In the genomic region with DNA sequence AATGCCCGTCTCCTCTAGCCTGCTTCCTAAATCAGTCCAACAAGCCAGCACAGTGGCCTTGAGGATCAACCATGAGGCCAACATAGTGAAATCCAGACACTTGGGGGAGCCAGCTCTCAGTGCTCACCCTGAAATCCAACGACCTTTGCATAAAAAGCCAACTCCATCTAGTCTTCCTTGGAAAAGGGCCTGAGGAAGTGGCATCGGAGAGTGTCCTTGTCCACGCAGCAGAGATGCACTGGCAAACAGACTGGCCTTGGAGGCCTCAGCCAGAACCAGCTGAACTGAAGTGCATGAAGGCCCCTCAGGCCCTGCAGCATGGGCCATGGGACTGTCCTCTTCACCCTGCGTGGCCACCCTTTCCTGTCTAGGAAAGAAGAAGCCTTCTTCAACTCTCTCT, we compare ENCODE assay signal across 16 mouse cellular contexts. TPM values are rescaled to one million over a fixed set of nuclear protein-coding genes. Genes with fewer than 3 reads are reported as not detected.
DNase-seq lines count a peak whose midpoint lies in the region; ATAC-seq and TF ChIP-seq lines count a peak whose summit lies in the region.
"Had no signal": no experiment of that assay in that cellular context is flagged by ENCODE, and none has a peak within 500 bp of the region (broad histone marks: within the 10 kb centered on the region; RNA-seq: fewer than 3 reads in every experiment).

No protein-coding gene starts in this region.

- peak; percentile 15; the same call in 1 of the 2 replicates for TF ChIP-seq CTCF in intestine, postnatal 0 days (IDR thresholded peaks at IDR 0.05; ENCODE audit: low read depth)

- H3K27ac ChIP-seq in limb, embryonic 13.5 days = peak overlapping the region; percentile 22; the same call in 1 of the 2 replicates
- no peak overlapping the region for H3K27ac ChIP-seq in limb, embryonic 10.5 days
- H3K27ac ChIP-seq in intestine, postnatal 0 days (ENCODE audit: low read depth, low read length) = no peak overlapping the region
- no peak overlapping the region for H3K27ac ChIP-seq in forebrain, embryonic 13.5 days
- H3K27ac ChIP-seq: forebrain, embryonic 15.5 days; lung, embryonic 15.5 days; midbrain, embryonic 13.5 days had no signal

- peak; percentile 30 for DNase-seq in gastrocnemius, postnatal 25 days
- no peak for DNase-seq in gastrocnemius, adult 8-10 months (ENCODE audit: low spot score in 2 of 2)
- DNase-seq in limb, embryonic 10.5 days (ENCODE audit: low spot score) = no peak
- DNase-seq in adrenal gland, adult 2 months = peak; percentile 84
- no peak for DNase-seq in right cerebral cortex, postnatal 25 days
- DNase-seq: embryo, embryonic 11 days; spleen, adult 18-20 months had no signal

- H3K9ac ChIP-seq in limb, embryonic 13.5 days = no peak overlapping the region
- H3K9ac ChIP-seq in intestine, postnatal 0 days (ENCODE audit: low read depth, low read length) = no peak overlapping the region
- no peak overlapping the region for H3K9ac ChIP-seq in forebrain, embryonic 13.5 days
- H3K9ac ChIP-seq: forebrain, embryonic 15.5 days; lung, embryonic 15.5 days; midbrain, embryonic 13.5 days had no signal

- no peak overlapping the region for H3K4me3 ChIP-seq in limb, embryonic 13.5 days
- H3K4me3 ChIP-seq in limb, embryonic 10.5 days = no peak overlapping the region
- no peak overlapping the region for H3K4me3 ChIP-seq in intestine, postnatal 0 days (ENCODE audit: low read depth, low read length)
- H3K4me3 ChIP-seq in forebrain, embryonic 13.5 days = no peak overlapping the region
- H3K4me3 ChIP-seq: forebrain, embryonic 15.5 days; lung, embryonic 15.5 days; midbrain, embryonic 13.5 days had no signal

- H3K36me3 ChIP-seq in limb, embryonic 13.5 days = peaks cover 93% of the 10 kb centered on the region
- peaks cover 94% of the 10 kb centered on the region for H3K36me3 ChIP-seq in limb, embryonic 10.5 days
- peaks cover 59% of the 10 kb centered on the region for H3K36me3 ChIP-seq in intestine, postnatal 0 days (ENCODE audit: control insufficient read depth, insufficient read depth)
- peaks cover 82% of the 10 kb centered on the region for H3K36me3 ChIP-seq in forebrain, embryonic 13.5 days (ENCODE audit: poor library complexity, severe bottlenecking)

- H3K4me1 ChIP-seq in limb, embryonic 13.5 days = peaks cover 5% of the 10 kb centered on the region; the same call in 1 of the 2 replicates
- no peaks in the 10 kb centered on the region for H3K4me1 ChIP-seq in limb, embryonic 10.5 days
- H3K4me1 ChIP-seq in intestine, postnatal 0 days (replicated peaks; ENCODE audit: control insufficient read depth, insufficient read depth, low read length) = no peaks in the 10 kb centered on the region
- peaks cover 23% of the 10 kb centered on the region for H3K4me1 ChIP-seq in forebrain, embryonic 13.5 days
- H3K4me1 ChIP-seq: lung, embryonic 15.5 days had no signal

- ATAC-seq in limb, embryonic 13.5 days (ENCODE audit: low FRiP score, low read depth) = no peak
- ATAC-seq in intestine, postnatal 0 days = no peak
- ATAC-seq in forebrain, embryonic 13.5 days = no peak
- ATAC-seq: CD4-positive, CD25-positive, alpha-beta regulatory T cell, adult 4 months; forebrain, embryonic 15.5 days; midbrain, embryonic 13.5 days had no signal

- no peaks in the 10 kb centered on the region for H3K9me3 ChIP-seq in limb, embryonic 13.5 days
- H3K9me3 ChIP-seq in limb, embryonic 10.5 days (replicated peaks) = no peaks in the 10 kb centered on the region
- no peaks in the 10 kb centered on the region for H3K9me3 ChIP-seq in intestine, postnatal 0 days (ENCODE audit: control insufficient read depth)
- no peaks in the 10 kb centered on the region for H3K9me3 ChIP-seq in forebrain, embryonic 13.5 days (replicated peaks)
- H3K9me3 ChIP-seq: forebrain, embryonic 15.5 days; lung, embryonic 15.5 days; midbrain, embryonic 13.5 days had no signal

- H3K4me2 ChIP-seq in limb, embryonic 13.5 days (replicated peaks) = no peak overlapping the region
- H3K4me2 ChIP-seq in intestine, postnatal 0 days (replicated peaks; ENCODE audit: low read depth) = no peak overlapping the region
- no peak overlapping the region for H3K4me2 ChIP-seq in forebrain, embryonic 13.5 days
- H3K4me2 ChIP-seq: forebrain, embryonic 15.5 days; lung, embryonic 15.5 days; midbrain, embryonic 13.5 days had no signal

- no peaks in the 10 kb centered on the region for H3K27me3 ChIP-seq in limb, embryonic 13.5 days
- H3K27me3 ChIP-seq in limb, embryonic 10.5 days (ENCODE audit: low read depth, poor library complexity, severe bottlenecking) = no peaks in the 10 kb centered on the region
- H3K27me3 ChIP-seq in intestine, postnatal 0 days (replicated peaks; ENCODE audit: control insufficient read depth, insufficient read depth, low read length) = no peaks in the 10 kb centered on the region
- H3K27me3 ChIP-seq in forebrain, embryonic 13.5 days = no peaks in the 10 kb centered on the region
- H3K27me3 ChIP-seq: forebrain, embryonic 15.5 days; lung, embryonic 15.5 days; midbrain, embryonic 13.5 days had no signal

- WGBS in limb, embryonic 13.5 days = 76% methylated on average over 5 of the region's 5 CpGs
- WGBS in limb, embryonic 10.5 days = 87% methylated on average over 5 of the region's 5 CpGs
- WGBS in intestine, postnatal 0 days = 78% methylated on average over 5 of the region's 5 CpGs
- WGBS in forebrain, embryonic 13.5 days = 83% methylated on average over 5 of the region's 5 CpGs

RNA-seq across cellular contexts. Expression of a gene that starts 31.0 kb away (rescaled TPM):
- total RNA-seq in gastrocnemius, postnatal 25 days (2021) = 1,000 to 10,000 TPM; 2,592 to 3,528 TPM
- total RNA-seq in gastrocnemius, adult 8-10 months (2022) = 1,000 to 10,000 TPM; 3,053 to 3,564 (median 3,434) TPM
- 10.1 and 13.6 TPM in 2 replicates for polyA plus RNA-seq in limb, embryonic 13.5 days (2015; fragmentation: Nextera tagmentation; extraction: Ambion mirVana)
- 0.44 and 0.60 TPM in 2 replicates for polyA plus RNA-seq in limb, embryonic 10.5 days (2016; fragmentation: Nextera tagmentation; extraction: Ambion mirVana)
- total RNA-seq in adrenal gland, adult 2 months (2021) = 1 to 10 TPM in 1 of 2 experiments, not detected in 1; 1.8 TPM
- polyA plus RNA-seq in adrenal gland, adult 2 months (2012; rRNA removed) = 0.46 TPM in 1 of 2 replicates, not detected in the other
- polyA plus RNA-seq in intestine, postnatal 0 days (2015; fragmentation: Nextera tagmentation; extraction: Ambion mirVana) = 0.16 and 0.24 TPM in 2 replicates
- 0.33 TPM in 1 of 2 replicates, not detected in the other for polyA plus RNA-seq in forebrain, embryonic 13.5 days (2015; fragmentation: Nextera tagmentation; extraction: Ambion mirVana)
- total RNA-seq: granulocyte monocyte progenitor cell, adult 5-6 weeks; left cerebral cortex, postnatal 36 days had no signal
- polyA plus RNA-seq: CD4-positive, CD25-positive, alpha-beta regulatory T cell, adult 4 months; forebrain, embryonic 15.5 days; midbrain, embryonic 13.5 days had no signal

RNA-seq across cellular contexts. Expression of a gene that starts 36.9 kb away (rescaled TPM):
- total RNA-seq in gastrocnemius, postnatal 25 days (2021) = 10 to 100 TPM; 47.8 to 57.9 TPM
- total RNA-seq in gastrocnemius, adult 8-10 months (2022) = 10 to 100 TPM; 29.4 to 66.8 (median 49.7) TPM
- 0.10 TPM in 1 of 2 replicates, not detected in the other for polyA plus RNA-seq in limb, embryonic 13.5 days (2015; fragmentation: Nextera tagmentation; extraction: Ambion mirVana)
- 0.14 TPM in 1 of 2 replicates, not detected in the other for polyA plus RNA-seq in limb, embryonic 10.5 days (2016; fragmentation: Nextera tagmentation; extraction: Ambion mirVana)
- 10 to 100 TPM; 11.8 to 28.0 TPM for total RNA-seq in adrenal gland, adult 2 months (2021)
- 17.5 and 21.1 TPM in 2 replicates for polyA plus RNA-seq in adrenal gland, adult 2 months (2012; rRNA removed)
- 0.67 and 1.3 TPM in 2 replicates for polyA plus RNA-seq in intestine, postnatal 0 days (2015; fragmentation: Nextera tagmentation; extraction: Ambion mirVana)
- not detected in 2 replicates for polyA plus RNA-seq in forebrain, embryonic 13.5 days (2015; fragmentation: Nextera tagmentation; extraction: Ambion mirVana)
- total RNA-seq: granulocyte monocyte progenitor cell, adult 5-6 weeks had no signal
- polyA plus RNA-seq: CD4-positive, CD25-positive, alpha-beta regulatory T cell, adult 4 months; forebrain, embryonic 15.5 days; lung, embryonic 15.5 days; midbrain, embryonic 13.5 days had no signal

Comparison
In these comparisons a context has a peak if more than half of its experiments do, and no peak if none do; other contexts are left out.
1. DNase-seq: peak in gastrocnemius, postnatal 25 days (single experiment) and adrenal gland, adult 2 months (single experiment); none in gastrocnemius, adult 8-10 months (0 of 2), limb, embryonic 10.5 days (single experiment) and right cerebral cortex, postnatal 25 days (single experiment).